Mouse (Mus musculus) hindbrain, embryonic 15.5 days (tissue): ENCODE measurements around the gene Tenm2. TPM values are rescaled to one million over a fixed set of nuclear protein-coding genes. Genes with fewer than 3 reads are reported as not detected.

ENCODE experiments used
- ATAC-seq: fragments of 200-750 bp; cut with Nextera tagmentation; 2 replicates; pipeline ENCODE4 v1.8.0; 2017; ENCODE audit warnings: low read depth, moderate number of reproducible peaks, moderate TSS enrichment; ENCODE audit not compliant: low FRiP score
- H3K27ac ChIP-seq: fragments of 300-500 bp; sonication (generic); replicated peaks from 2 replicates; pipeline ENCODE4 v1.5.1; 2015; ENCODE audit warnings: mild to moderate bottlenecking, inconsistent platforms
- H3K27me3 ChIP-seq: fragments of 300-500 bp; sonication (generic); 2 replicates; pipeline ENCODE4 v1.6.1; 2015; ENCODE audit warnings: control low read depth, inconsistent platforms
- H3K36me3 ChIP-seq: fragments of 300-500 bp; sonication (generic); 2 replicates; pipeline ENCODE4 v1.6.1; 2015; ENCODE audit warnings: control low read depth, inconsistent platforms
- H3K4me1 ChIP-seq: fragments of 300-500 bp; sonication (generic); replicated peaks from 2 replicates; pipeline ENCODE4 v1.6.1; 2015; ENCODE audit warnings: control low read depth, inconsistent platforms
- H3K4me2 ChIP-seq: fragments of 300-500 bp; sonication (generic); 2 replicates; pipeline ENCODE4 v1.6.1; 2015; ENCODE audit warnings: moderate library complexity, mild to moderate bottlenecking, inconsistent platforms
- H3K4me3 ChIP-seq: fragments of 300-500 bp; sonication (generic); 2 replicates; pipeline ENCODE4 v1.5.1; 2015; ENCODE audit warnings: mild to moderate bottlenecking, inconsistent platforms
- H3K9ac ChIP-seq: fragments of 300-500 bp; sonication (generic); 2 replicates; pipeline ENCODE4 v1.6.1; 2015; ENCODE audit warnings: inconsistent platforms
- H3K9me3 ChIP-seq: fragments of 300-500 bp; sonication (generic); 2 replicates; pipeline ENCODE4 v1.6.1; 2016; ENCODE audit warnings: control low read depth, inconsistent platforms
- WGBS: fragments of 180-500 bp; shearing (Covaris S2); methylation state at CpG from one replicate; pipeline ENCODE4 v1.1.7; 2015; 5-methylcytosine and 5-hydroxymethylcytosine counted together
- polyA plus RNA-seq: library from polyadenylated mRNA; unstranded; fragments of >200 nt; fragmentation: Nextera tagmentation; extraction: Ambion mirVana; gene quantifications from 2 replicates; pipeline ENCODE4 v1.2.1, GENCODE M21; 2015

Tenm2 gene
- polyA plus RNA-seq, 1 experiment from 2014 or later = 33.1 TPM

DNA sequence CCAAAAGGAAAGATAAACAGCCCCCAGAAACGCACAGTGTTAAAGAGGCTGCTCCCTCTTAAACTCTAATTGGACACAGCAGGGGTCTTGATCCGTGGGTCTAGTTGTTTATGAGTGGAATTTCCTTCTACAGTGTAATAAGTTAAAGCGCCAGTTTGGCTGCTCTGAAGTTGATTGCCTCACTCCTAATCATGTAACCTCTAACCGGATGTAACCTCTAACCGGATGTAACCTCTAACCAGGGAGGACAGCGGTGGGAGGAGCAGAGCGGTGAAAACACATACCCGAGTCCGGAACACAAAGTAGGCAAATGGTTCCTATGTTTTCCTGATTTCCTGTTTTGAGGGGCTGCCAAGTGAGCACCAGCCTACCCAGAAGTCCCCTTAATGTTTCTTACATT is 871.3 kb downstream of the Tenm2 start:
- 65% methylated on average over 9 of the region's 9 CpGs for WGBS

DNA sequence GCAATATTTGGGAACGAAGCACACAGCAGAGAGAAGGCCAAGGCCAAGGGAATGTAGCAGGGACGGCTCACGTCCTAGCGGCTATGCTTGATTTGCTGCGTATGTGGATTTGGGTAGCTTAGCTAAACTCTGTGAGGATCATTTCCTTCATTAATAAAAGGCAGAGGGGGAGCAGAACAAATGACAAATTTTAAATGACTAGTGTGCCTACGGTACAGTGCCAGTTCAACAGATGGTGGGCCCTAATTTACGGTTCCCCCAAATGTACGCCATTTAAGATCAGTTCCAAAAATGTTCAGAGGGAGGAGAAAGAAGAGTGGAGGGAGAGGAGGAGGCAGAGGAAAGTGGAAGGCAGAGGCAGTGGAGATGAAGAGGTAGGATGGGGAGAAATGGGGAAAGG is 873.2 kb downstream of the Tenm2 start:
- H3K4me1 ChIP-seq = 0 out of 2 replicates have a peak, but pooled peaks cover 2% of the 10 kb centered on the region
- no peak overlapping the region for H3K4me2 ChIP-seq
- H3K9ac ChIP-seq = no peak overlapping the region
- 72% methylated on average over 8 of the region's 8 CpGs for WGBS
- H3K9me3 ChIP-seq = no peaks in the 10 kb centered on the region
- no peak overlapping the region; the same call in 1 of the 2 replicates for H3K27ac ChIP-seq
- H3K36me3 ChIP-seq = no peaks in the 10 kb centered on the region
- no peak for ATAC-seq
- no peaks in the 10 kb centered on the region for H3K27me3 ChIP-seq
- no peak overlapping the region for H3K4me3 ChIP-seq

More for the DNA sequence above, 871.3 kb downstream of the Tenm2 start:
- Histone ChIP-seq H3K4me3 (no peak overlapping the region), H3K27ac (no peak overlapping the region), H3K27me3 (no peaks in the 10 kb centered on the region), H3K4me2 (no peak overlapping the region), H3K9ac (no peak overlapping the region), H3K36me3 (no peaks in the 10 kb centered on the region), H3K4me1 (0 out of 2 replicates have a peak, but pooled peaks cover 2% of the 10 kb centered on the region), H3K9me3 (no peaks in the 10 kb centered on the region)
- ATAC-seq = no peak

DNA sequence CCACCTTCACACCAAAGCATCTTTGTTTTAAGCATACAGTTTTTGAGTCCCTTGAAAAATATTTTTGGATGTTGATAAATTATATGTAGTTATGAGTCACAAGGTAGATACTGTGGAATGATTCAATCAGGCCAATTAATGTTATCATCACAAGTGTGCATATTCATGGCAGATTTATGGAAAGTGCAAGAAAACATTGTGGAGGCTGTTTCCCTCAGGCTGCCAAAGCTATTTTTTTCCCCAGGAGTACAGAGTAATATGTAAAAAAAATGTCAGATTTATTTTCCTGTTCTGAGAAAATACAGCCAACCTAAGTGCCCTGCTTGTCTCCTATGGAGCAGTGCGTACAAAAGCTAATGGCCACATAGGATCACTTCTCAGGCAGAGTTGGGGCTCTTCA is 882.5 kb downstream of the Tenm2 start:
- Histone ChIP-seq H3K4me2 (no peak overlapping the region), H3K4me1 (peaks cover 5% of the 10 kb centered on the region), H3K4me3 (no peak overlapping the region), H3K27ac (no peak overlapping the region), H3K36me3 (no peaks in the 10 kb centered on the region), H3K27me3 (no peaks in the 10 kb centered on the region), H3K9ac (no peak overlapping the region), H3K9me3 (no peaks in the 10 kb centered on the region)
- WGBS = 74% methylated on average over 1 of the region's 1 CpGs
- ATAC-seq = no peak

DNA sequence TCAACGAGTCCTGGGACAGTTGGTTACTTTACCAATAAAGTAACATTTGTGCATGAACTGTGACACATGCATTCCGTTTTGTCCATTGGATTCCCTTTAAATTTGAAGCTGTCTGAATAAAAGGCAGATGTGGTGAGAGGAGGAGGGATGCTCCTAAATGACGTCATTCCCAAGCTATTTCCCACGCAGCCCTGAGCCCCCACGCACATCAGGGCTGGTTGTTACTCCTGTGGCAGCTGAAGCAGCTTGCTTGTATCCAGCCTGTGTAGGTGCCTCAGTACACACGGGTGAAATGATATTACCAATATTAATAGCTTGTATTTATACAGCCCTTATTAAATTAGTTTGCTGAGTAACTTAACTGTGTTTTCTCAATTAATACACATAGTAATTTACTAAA is 884.0 kb downstream of the Tenm2 start:
- no peak overlapping the region for H3K27ac ChIP-seq
- WGBS = 60% methylated on average over 6 of the region's 6 CpGs
- no peaks in the 10 kb centered on the region for H3K27me3 ChIP-seq
- no peaks in the 10 kb centered on the region for H3K36me3 ChIP-seq
- H3K9me3 ChIP-seq = no peaks in the 10 kb centered on the region
- H3K4me3 ChIP-seq = no peak overlapping the region
- H3K4me1 ChIP-seq = peaks cover 5% of the 10 kb centered on the region
- no peak overlapping the region for H3K4me2 ChIP-seq
- ATAC-seq = no peak
- H3K9ac ChIP-seq = no peak overlapping the region

DNA sequence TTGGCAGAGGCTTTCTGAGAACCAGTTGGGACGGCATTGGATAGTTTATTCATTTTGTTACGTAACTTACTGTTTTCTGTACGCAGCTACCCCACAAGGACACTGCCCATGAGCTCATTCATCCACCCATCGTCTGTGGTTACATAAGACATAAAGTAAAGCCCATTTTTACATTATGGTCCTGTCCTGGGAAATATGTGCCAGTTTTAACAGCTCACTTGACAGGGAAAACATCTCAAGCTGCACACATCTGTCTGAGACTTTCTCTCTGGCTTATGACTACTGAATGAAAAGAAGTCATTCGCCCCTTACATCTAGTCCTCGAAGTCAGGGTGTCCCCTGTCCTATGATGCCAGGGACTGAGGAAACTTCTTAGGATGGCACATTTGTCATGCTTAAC is 884.4 kb downstream of the Tenm2 start:
- H3K27ac ChIP-seq = no peak overlapping the region
- H3K9me3 ChIP-seq = no peaks in the 10 kb centered on the region
- H3K4me3 ChIP-seq = no peak overlapping the region
- peaks cover 5% of the 10 kb centered on the region for H3K4me1 ChIP-seq
- 91% methylated on average over 6 of the region's 6 CpGs for WGBS
- no peak overlapping the region for H3K4me2 ChIP-seq
- no peak overlapping the region for H3K9ac ChIP-seq
- no peak for ATAC-seq
- no peaks in the 10 kb centered on the region for H3K27me3 ChIP-seq
- no peaks in the 10 kb centered on the region for H3K36me3 ChIP-seq

DNA sequence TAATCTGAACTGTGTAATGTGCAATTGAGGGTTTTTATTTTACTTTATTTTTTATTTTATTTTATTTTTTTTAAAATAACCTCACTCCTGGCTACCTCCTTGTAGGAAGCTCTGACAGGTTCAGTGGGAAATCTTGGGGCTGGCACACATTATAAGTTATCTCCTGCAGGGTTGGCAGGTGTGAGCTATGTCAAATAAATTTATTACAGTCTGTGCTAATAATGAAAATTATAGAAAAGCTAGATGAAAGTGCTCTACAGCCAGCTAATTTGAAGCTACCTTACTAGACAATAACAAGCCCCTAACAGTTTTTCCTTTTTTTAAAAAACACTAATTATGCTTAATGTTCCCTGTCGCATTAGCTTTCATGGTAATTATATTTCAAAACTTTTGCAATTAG is 885.5 kb downstream of the Tenm2 start:
- 69% methylated on average over 1 of the region's 1 CpGs for whole genome bisulfite sequencing
- no peak for ATAC-seq
- H3K4me3 ChIP-seq = no peak overlapping the region
- H3K27me3 ChIP-seq = no peaks in the 10 kb centered on the region
- no peak overlapping the region for H3K4me2 ChIP-seq
- H3K27ac ChIP-seq = no peak overlapping the region
- no peak overlapping the region for H3K9ac ChIP-seq
- H3K36me3 ChIP-seq = no peaks in the 10 kb centered on the region
- H3K4me1 ChIP-seq = peaks cover 5% of the 10 kb centered on the region
- no peaks in the 10 kb centered on the region for H3K9me3 ChIP-seq

DNA sequence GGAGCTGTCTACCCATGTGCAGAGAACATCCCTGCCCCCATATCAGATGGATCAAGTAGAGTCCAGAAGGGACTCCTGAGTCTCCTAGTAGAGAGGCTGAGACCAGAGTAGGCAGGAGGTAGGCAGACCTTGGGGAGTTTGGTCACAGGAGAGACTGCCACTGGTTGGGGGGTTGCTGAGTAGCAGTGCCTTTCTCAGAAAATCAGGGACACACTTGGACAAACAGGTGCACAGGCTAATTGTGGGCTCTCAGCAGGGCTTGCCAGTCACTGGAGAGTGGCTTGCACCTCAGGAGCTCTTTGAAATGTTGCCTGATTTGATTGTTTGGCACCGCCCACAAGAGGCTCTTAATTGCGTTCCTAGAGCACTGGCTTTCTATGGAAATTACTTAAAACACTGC is 885.9 kb downstream of the Tenm2 start:
- no peak for ATAC-seq
- WGBS = 39% methylated on average over 2 of the region's 2 CpGs

DNA sequence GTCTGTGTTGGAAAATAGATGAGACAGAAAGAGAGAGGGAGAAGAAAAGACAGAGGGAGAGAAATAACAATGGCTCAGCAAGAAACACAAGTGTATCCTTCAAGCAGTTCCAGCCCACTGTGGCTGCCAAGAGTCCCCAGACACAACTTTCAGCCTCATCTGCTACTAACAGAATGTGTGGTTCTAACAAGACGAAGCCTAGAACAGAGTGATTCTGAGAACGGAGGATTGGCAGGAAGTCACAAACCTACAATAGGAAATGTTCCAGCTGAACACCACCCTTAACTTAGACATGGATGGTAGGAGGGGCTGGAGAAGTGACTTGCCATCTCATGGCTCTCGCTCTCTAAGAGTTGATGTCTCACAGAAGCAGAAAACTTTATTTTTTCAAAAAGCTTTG is 894.0 kb downstream of the Tenm2 start:
- Histone ChIP-seq H3K9ac (no peak overlapping the region), H3K9me3 (no peaks in the 10 kb centered on the region)
- 87% methylated on average over 3 of the region's 3 CpGs for WGBS

More for the DNA sequence above, 885.9 kb downstream of the Tenm2 start:
- Histone ChIP-seq H3K27ac (no peak overlapping the region), H3K27me3 (no peaks in the 10 kb centered on the region), H3K9me3 (no peaks in the 10 kb centered on the region), H3K4me2 (no peak overlapping the region), H3K36me3 (no peaks in the 10 kb centered on the region), H3K9ac (no peak overlapping the region), H3K4me3 (no peak overlapping the region), H3K4me1 (peaks cover 5% of the 10 kb centered on the region)

DNA sequence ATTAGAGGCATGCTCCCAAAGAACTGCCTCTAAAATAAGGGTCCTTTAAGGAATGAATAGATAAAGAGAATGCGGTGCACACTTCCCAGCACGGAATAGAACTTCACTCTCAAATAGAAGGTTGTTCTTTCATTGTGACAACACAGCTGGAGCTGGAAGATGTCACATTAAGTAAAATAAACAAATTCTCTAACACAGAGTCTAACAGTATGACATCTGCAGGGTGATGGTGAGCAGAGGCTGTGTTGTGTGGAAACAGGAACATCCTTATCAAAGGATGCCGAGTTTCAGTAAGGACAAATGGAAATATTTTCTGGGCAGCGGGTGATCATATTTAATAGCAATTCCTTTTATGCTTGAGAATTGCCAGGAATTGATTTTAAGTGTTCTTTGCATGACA is 897.3 kb downstream of the Tenm2 start:
- H3K36me3 ChIP-seq = no peaks in the 10 kb centered on the region
- H3K4me3 ChIP-seq = no peak overlapping the region
- peaks cover 10% of the 10 kb centered on the region for H3K4me1 ChIP-seq
- H3K4me2 ChIP-seq = no peak overlapping the region
- H3K9me3 ChIP-seq = no peaks in the 10 kb centered on the region
- no peak overlapping the region for H3K27ac ChIP-seq
- no peak overlapping the region for H3K9ac ChIP-seq
- WGBS = 74% methylated on average over 4 of the region's 4 CpGs
- no peaks in the 10 kb centered on the region for H3K27me3 ChIP-seq
- ATAC-seq = no peak

More for the DNA sequence above, 894.0 kb downstream of the Tenm2 start:
- Histone ChIP-seq H3K4me3 (no peak overlapping the region), H3K36me3 (no peaks in the 10 kb centered on the region), H3K4me1 (no peaks in the 10 kb centered on the region), H3K27me3 (no peaks in the 10 kb centered on the region), H3K27ac (no peak overlapping the region), H3K4me2 (no peak overlapping the region)
- ATAC-seq = no peak

DNA sequence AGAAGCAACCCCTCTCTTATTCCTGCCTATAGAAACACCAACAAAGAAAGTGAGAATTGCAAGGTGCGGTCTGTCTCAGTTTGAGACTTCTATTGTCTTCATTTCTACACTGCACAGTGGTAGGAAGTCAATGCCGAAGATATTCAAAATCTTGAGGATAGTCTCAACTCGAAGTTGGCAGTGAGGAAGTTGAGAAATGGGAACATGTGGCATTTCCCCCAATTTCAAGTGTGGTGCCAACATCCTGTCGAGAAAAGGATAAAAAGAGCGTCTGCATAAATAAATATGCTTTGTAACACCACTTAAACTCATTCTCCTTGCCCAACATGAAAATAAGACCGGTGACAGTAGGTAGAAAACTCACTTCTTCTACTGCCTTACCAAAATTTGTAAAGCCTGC is 898.7 kb downstream of the Tenm2 start:
- Histone ChIP-seq H3K4me3 (no peak overlapping the region), H3K4me2 (no peak overlapping the region), H3K9me3 (no peaks in the 10 kb centered on the region), H3K4me1 (peaks cover 15% of the 10 kb centered on the region), H3K36me3 (no peaks in the 10 kb centered on the region), H3K27ac (no peak overlapping the region), H3K27me3 (no peaks in the 10 kb centered on the region), H3K9ac (no peak overlapping the region)
- ATAC-seq = no peak
- WGBS = 88% methylated on average over 6 of the region's 6 CpGs

DNA sequence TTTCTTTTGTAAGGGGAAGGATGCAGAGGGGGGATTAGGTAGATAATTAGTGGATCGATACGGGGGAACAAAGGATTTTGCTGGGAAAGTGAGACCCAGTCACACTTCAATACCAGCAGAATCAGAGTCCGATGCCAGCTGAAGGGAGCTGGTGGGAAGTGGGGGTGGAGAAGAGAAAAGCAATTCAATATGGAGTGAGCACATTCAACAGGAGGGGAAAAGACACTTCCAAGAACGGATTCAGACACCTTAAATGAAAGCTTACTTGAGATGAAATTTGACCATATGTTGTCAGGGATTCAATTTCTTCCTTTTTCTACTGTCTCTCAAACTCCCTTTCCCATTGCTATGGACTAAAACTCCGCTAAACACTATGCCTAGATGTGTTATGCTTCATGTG is 900.6 kb downstream of the Tenm2 start:
- Histone ChIP-seq H3K9me3 (no peaks in the 10 kb centered on the region), H3K27me3 (no peaks in the 10 kb centered on the region), H3K36me3 (no peaks in the 10 kb centered on the region), H3K4me1 (peaks cover 27% of the 10 kb centered on the region), H3K27ac (no peak overlapping the region), H3K9ac (no peak overlapping the region), H3K4me3 (no peak overlapping the region), H3K4me2 (no peak overlapping the region)
- no peak for ATAC-seq
- 61% methylated on average over 5 of the region's 5 CpGs for WGBS

DNA sequence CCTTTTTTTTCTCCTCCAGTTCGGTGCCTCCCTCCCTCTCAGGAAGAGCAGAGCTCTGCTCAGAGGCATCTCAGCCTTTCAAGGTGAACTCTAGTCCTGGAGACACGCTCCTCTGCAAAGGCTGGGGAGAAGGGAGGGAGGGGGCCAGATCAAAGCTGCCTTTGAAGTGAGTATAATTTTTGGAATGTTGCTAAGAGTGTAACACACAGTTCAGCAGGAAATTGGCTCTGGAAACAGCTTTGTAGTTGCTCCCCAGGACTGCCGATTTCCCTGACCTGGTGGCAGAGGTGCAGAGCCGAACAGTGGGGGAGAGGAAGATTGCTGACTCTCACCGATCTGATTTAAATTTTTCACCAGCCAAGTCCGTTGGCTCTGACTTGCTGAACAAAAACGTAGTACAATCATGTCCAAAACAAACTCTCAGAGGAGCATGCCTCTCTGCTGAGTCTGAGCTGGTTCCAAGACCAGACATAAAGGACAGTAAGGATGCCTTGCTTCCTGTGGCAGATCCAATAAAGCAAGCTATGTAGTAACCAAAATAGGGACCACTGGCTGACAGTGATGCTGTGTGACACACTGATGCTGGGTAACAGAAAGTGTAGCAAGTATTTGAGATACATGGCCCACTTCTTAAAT is 901.5 kb downstream of the Tenm2 start:
- 12% methylated on average over 7 of the region's 7 CpGs for WGBS
- Histone ChIP-seq H3K9me3 (no peaks in the 10 kb centered on the region), H3K9ac (no peak overlapping the region), H3K27ac (no peak overlapping the region), H3K4me2 (no peak overlapping the region), H3K4me3 (no peak overlapping the region), H3K4me1 (peaks cover 27% of the 10 kb centered on the region), H3K36me3 (no peaks in the 10 kb centered on the region), H3K27me3 (no peaks in the 10 kb centered on the region)
- ATAC-seq = peak; percentile 73; the same call in 1 of the 2 replicates

DNA sequence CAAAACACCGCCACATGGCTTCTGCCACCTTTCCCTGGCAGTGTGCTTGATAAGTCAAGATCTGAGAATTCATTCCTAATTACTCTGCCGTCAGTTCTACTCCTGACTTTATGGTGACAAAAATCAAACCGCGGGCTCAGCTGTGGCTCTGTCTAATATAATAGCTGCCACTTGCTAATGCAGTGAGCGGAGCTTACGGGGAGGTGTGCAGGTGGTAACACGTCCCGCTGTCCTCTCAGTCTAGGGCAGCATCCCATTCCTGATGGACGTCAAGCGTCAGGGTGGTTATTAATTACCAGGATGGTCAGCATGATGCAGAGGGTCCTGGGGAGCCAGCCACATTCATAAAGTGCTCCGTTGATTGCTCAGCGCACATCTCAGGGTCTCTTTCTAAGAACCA is 903.5 kb downstream of the Tenm2 start:
- no peaks in the 10 kb centered on the region for H3K27me3 ChIP-seq
- ATAC-seq = peak; percentile 32; the same call in 1 of the 2 replicates

More for the DNA sequence above, 903.5 kb downstream of the Tenm2 start:
- Histone ChIP-seq H3K4me1 (peaks cover 27% of the 10 kb centered on the region), H3K27ac (no peak overlapping the region), H3K4me3 (no peak overlapping the region), H3K9me3 (no peaks in the 10 kb centered on the region), H3K4me2 (0 out of 2 replicates have a peak overlapping the region, but pooled peaks have one; percentile 13), H3K9ac (no peak overlapping the region), H3K36me3 (no peaks in the 10 kb centered on the region)
- WGBS = 42% methylated on average over 12 of the region's 12 CpGs
